In the genomic region with DNA sequence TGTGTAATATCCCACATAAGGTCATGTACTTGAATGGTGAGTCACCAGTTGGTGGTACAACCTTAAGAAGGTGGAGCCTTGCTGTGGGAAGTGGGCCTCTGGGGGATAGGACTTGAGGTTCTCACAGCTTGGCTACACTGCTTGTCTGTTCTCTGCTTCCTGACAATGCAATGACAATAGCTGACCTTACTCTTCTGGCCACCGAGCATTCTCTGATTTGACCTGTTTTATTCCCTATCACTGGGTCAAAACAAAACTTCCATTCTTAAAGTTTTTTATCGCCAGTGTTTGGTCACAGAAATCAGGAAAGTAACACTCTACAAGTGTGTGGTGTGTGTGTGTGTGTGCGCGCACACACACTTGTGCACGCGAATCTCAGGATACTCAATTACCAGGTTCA, we compare ENCODE assay signal across 25 mouse cellular contexts.
"Had no signal": no experiment of that assay in that cellular context is flagged by ENCODE, and none has a peak within 500 bp of the region (broad histone marks: within the 10 kb centered on the region; RNA-seq: fewer than 3 reads in every experiment).

No protein-coding gene starts in this region.

- H3K27me3 ChIP-seq: heart, embryonic 13.5 days; heart, embryonic 15.5 days; hindbrain, embryonic 15.5 days; kidney, embryonic 15.5 days; limb, embryonic 13.5 days; limb, embryonic 15.5 days; liver, embryonic 12.5 days had no signal

- ATAC-seq: hindbrain, postnatal 0 days; intestine, embryonic 16.5 days; liver, embryonic 12.5 days had no signal

- DNase-seq: gastrocnemius, postnatal 14 days; gastrocnemius, postnatal 36 days; heart, adult 18-20 months; heart, postnatal 14 days; heart, postnatal 36 days; kidney, adult 11 months; kidney, adult 2 months; kidney, adult 9 months; kidney, postnatal 14 days; kidney, postnatal 36 days; layer of hippocampus, adult 9-11 months; layer of hippocampus, postnatal 36 days; left cerebral cortex, postnatal 4 days had no signal

- H3K9me3 ChIP-seq: heart, embryonic 15.5 days; hindbrain, embryonic 13.5 days; kidney, embryonic 15.5 days; limb, embryonic 13.5 days; limb, embryonic 15.5 days had no signal

- H3K4me1 ChIP-seq: heart, embryonic 13.5 days; heart, embryonic 15.5 days; liver, embryonic 12.5 days had no signal

- H3K4me3 ChIP-seq: heart, embryonic 13.5 days; heart, embryonic 15.5 days; hindbrain, embryonic 13.5 days; hindbrain, embryonic 15.5 days; kidney, embryonic 15.5 days; limb, embryonic 13.5 days; limb, embryonic 15.5 days; liver, embryonic 12.5 days had no signal

- H3K36me3 ChIP-seq: heart, embryonic 13.5 days; heart, embryonic 15.5 days; hindbrain, embryonic 13.5 days; hindbrain, embryonic 15.5 days; kidney, embryonic 15.5 days; limb, embryonic 13.5 days; limb, embryonic 15.5 days; liver, embryonic 12.5 days had no signal

- H3K4me2 ChIP-seq: heart, embryonic 11.5 days; heart, embryonic 13.5 days; heart, embryonic 15.5 days; hindbrain, embryonic 13.5 days; hindbrain, embryonic 15.5 days; kidney, embryonic 15.5 days; limb, embryonic 13.5 days; limb, embryonic 15.5 days; liver, embryonic 12.5 days had no signal

- H3K9ac ChIP-seq: heart, embryonic 13.5 days; heart, embryonic 15.5 days; hindbrain, embryonic 13.5 days; hindbrain, embryonic 15.5 days; kidney, embryonic 15.5 days; limb, embryonic 13.5 days; limb, embryonic 15.5 days; liver, embryonic 12.5 days had no signal

- H3K27ac ChIP-seq: heart, embryonic 13.5 days; heart, embryonic 15.5 days; hindbrain, embryonic 13.5 days; hindbrain, embryonic 15.5 days; hindbrain, postnatal 0 days; kidney, embryonic 15.5 days; kidney, postnatal 0 days; limb, embryonic 13.5 days; limb, embryonic 15.5 days; liver, embryonic 12.5 days had no signal
